Mouse (Mus musculus) adrenal gland, postnatal 4 days (tissue): Measurements from ENCODE around the gene Arpc1a. TPM values are rescaled to one million over a fixed set of nuclear protein-coding genes. Genes with fewer than 3 reads are reported as not detected.
A peak's percentile ranks its signal among the peaks of the same experiment; 100 is the strongest.
"Not testable (repeated sequence)": the region's sequence is repeated elsewhere in the genome, so short reads cannot be mapped to it uniquely, and the experiment has no call there.

Experiments used
- DNase-seq, 2 experiments: peaks; one replicate each; pipeline ENCODE4 v3.0.0; 2021 to 2022; ENCODE audit warnings: low spot score in 2 of 2, mixed read lengths in 2 of 2
- long read RNA-seq, 2 experiments: library from polyadenylated mRNA; stranded (forward); transcript quantifications; one replicate each; pipeline ENCODE4 v2.0.0; 2021
- total RNA-seq, 2 experiments: library from RNA; stranded (reverse); gene quantifications; 2 replicates each; pipeline ENCODE4 v1.2.3; 2021

Arpc1a gene
- total RNA-seq, result 100 to 1,000 TPM; 114 to 121 TPM
- long read RNA-seq, experiment 1, transcript Arpc1a-201 (10 exons, 1,632 nt), result major isoform, 99 of 142 reads
- long read RNA-seq, experiment 1, partial matches to known transcripts, result 36 of 142 reads
- long read RNA-seq, experiment 1, other reads (novel, unspliced or antisense), result 7 of 142 reads
- long read RNA-seq, experiment 2, transcript Arpc1a-205 (3 exons, 926 nt), result minor isoform, 6 of 211 reads
- long read RNA-seq, experiment 2, transcript Arpc1a-201 (10 exons, 1,632 nt), result major isoform, 144 of 211 reads
- long read RNA-seq, experiment 2, partial matches to known transcripts, result 42 of 211 reads
- long read RNA-seq, experiment 2, other reads (novel, unspliced or antisense), result 19 of 211 reads

- DNase-seq, result peak; percentile 86 to 88
Measured at GRCm38 (mm10) chr5:145083632-145084451, at the start of gene Arpc1a, which contains the start of gene Kpna7. Arpc1a (plus strand) TSS chr5:145083830. Kpna7 (minus strand) TSS chr5:145084030.

- DNase-seq, result no peak
Measured at GRCm38 (mm10) chr5:145041628-145042027, 42.0 kb upstream of the Arpc1a start.

GRCm38 (mm10) chr5:145042690-145043089 is 40.9 kb upstream of the Arpc1a start, which contains the start of gene 1700018F24Rik:
1700018F24Rik (plus strand) TSS chr5:145042990.
- DNase-seq, result not testable (repeated sequence)

GRCm38 (mm10) chr5:145054187-145054586 is 29.4 kb upstream of the Arpc1a start:
- DNase-seq, result not testable (repeated sequence)

GRCm38 (mm10) chr5:145057907-145058306 is 25.7 kb upstream of the Arpc1a start:
- no peak for DNase-seq

GRCm38 (mm10) chr5:145058722-145059121 is 24.9 kb upstream of the Arpc1a start:
- DNase-seq, result no peak

GRCm38 (mm10) chr5:145059524-145059923 is 24.1 kb upstream of the Arpc1a start:
- no peak for DNase-seq

GRCm38 (mm10) chr5:145064765-145065340 is 18.8 kb upstream of the Arpc1a start:
- DNase-seq, result no peak

GRCm38 (mm10) chr5:145068863-145069262 is 14.8 kb upstream of the Arpc1a start:
- DNase-seq, result no peak

- DNase-seq, result peak; percentile 23 to 53
Measured at GRCm38 (mm10) chr5:145069707-145070106, 13.9 kb upstream of the Arpc1a start.

GRCm38 (mm10) chr5:145071342-145071741 is 12.3 kb upstream of the Arpc1a start:
- no peak for DNase-seq

GRCm38 (mm10) chr5:145075081-145075480 is 8.5 kb upstream of the Arpc1a start:
- no peak for DNase-seq

- DNase-seq, result no peak
Measured at GRCm38 (mm10) chr5:145081866-145082613, 1.6 kb upstream of the Arpc1a start.

GRCm38 (mm10) chr5:145083201-145083600 is 429 bp upstream of the Arpc1a start:
- DNase-seq, result not testable (repeated sequence)

GRCm38 (mm10) chr5:145084822-145085221 is 1.2 kb downstream of the Arpc1a start:
- no peak for DNase-seq

GRCm38 (mm10) chr5:145088186-145088585 is 4.6 kb downstream of the Arpc1a start:
- DNase-seq, result no peak

GRCm38 (mm10) chr5:145089878-145090277 is 6.2 kb downstream of the Arpc1a start:
- no peak for DNase-seq

- no peak for DNase-seq
Measured at GRCm38 (mm10) chr5:145096195-145096594, 12.6 kb downstream of the Arpc1a start.

- no peak for DNase-seq
Measured at GRCm38 (mm10) chr5:145098340-145098821, 14.8 kb downstream of the Arpc1a start.

GRCm38 (mm10) chr5:145100960-145101359 is 17.3 kb downstream of the Arpc1a start:
- no peak for DNase-seq

GRCm38 (mm10) chr5:145101451-145101850 is 17.8 kb downstream of the Arpc1a start:
- DNase-seq, result not testable (repeated sequence)
